Mouse (Mus musculus) forebrain, embryonic 10.5 days (tissue): ENCODE data around the gene A630095N17Rik. TPM values are rescaled to one million over a fixed set of nuclear protein-coding genes. Genes with fewer than 3 reads are reported as not detected.

Source experiments
- DNase-seq: peaks from one replicate; pipeline ENCODE4 v3.0.0-alpha.2; 2017; ENCODE audit warnings: low spot score; ENCODE audit errors: extremely low spot score
- H3K27ac ChIP-seq: fragments of 300-500 bp; sonication (generic); 2 replicates; pipeline ENCODE4 v1.5.1; 2016; ENCODE audit warnings: mild to moderate bottlenecking
- H3K27me3 ChIP-seq: fragments of 300-500 bp; sonication (generic); 2 replicates; pipeline ENCODE4 v1.6.1; 2016; ENCODE audit warnings: mild to moderate bottlenecking; ENCODE audit not compliant: poor library complexity, severe bottlenecking
- H3K36me3 ChIP-seq: fragments of 300-500 bp; sonication (generic); replicated peaks from 2 replicates; pipeline ENCODE4 v1.6.1; 2016; ENCODE audit warnings: mild to moderate bottlenecking, moderate library complexity
- H3K4me1 ChIP-seq: fragments of 300-500 bp; sonication (generic); 2 replicates; pipeline ENCODE4 v1.6.1; 2016
- H3K4me3 ChIP-seq: fragments of 300-500 bp; sonication (generic); 2 replicates; pipeline ENCODE4 v1.5.1; 2016; ENCODE audit warnings: mild to moderate bottlenecking, moderate library complexity
- H3K9me3 ChIP-seq: fragments of 300-500 bp; sonication (generic); 2 replicates; pipeline ENCODE4 v1.6.1; 2016; ENCODE audit warnings: mild to moderate bottlenecking, moderate library complexity
- WGBS: fragments of 180-500 bp; shearing (Covaris S2); methylation state at CpG from one replicate; pipeline ENCODE4 v1.1.7; 2016; 5-methylcytosine and 5-hydroxymethylcytosine counted together
- polyA plus RNA-seq: library from polyadenylated mRNA; unstranded; fragments of >200 nt; fragmentation: Nextera tagmentation; extraction: Ambion mirVana; gene quantifications from 2 replicates; pipeline ENCODE4 v1.2.1, GENCODE M21; 2016

Gene A630095N17Rik
- polyA plus RNA-seq, 1 experiment from 2014 or later: not detected

GRCm38 (mm10) chr1:75231224-75231623 lies 678 bp downstream of the A630095N17Rik start:
- DNase-seq: no peak
- Histone ChIP-seq H3K4me1 (peaks cover 16% of the 10 kb centered on the region), H3K36me3 (no peaks in the 10 kb centered on the region), H3K27me3 (peaks cover 12% of the 10 kb centered on the region), H3K27ac (no peak overlapping the region), H3K9me3 (no peaks in the 10 kb centered on the region), H3K4me3 (no peak overlapping the region)
- WGBS: 80% methylated on average over 4 of the region's 4 CpGs

- 76% methylated on average over 7 of the region's 7 CpGs for WGBS
- Histone ChIP-seq H3K27me3 (peaks cover 12% of the 10 kb centered on the region), H3K9me3 (no peaks in the 10 kb centered on the region), H3K4me1 (peaks cover 9% of the 10 kb centered on the region), H3K4me3 (no peak overlapping the region), H3K36me3 (no peaks in the 10 kb centered on the region), H3K27ac (no peak overlapping the region)
- DNase-seq: no peak
Observed at GRCm38 (mm10) chr1:75230335-75230994, 1.4 kb downstream of the A630095N17Rik start.

GRCm38 (mm10) chr1:75229158-75229557 lies 2.7 kb downstream of the A630095N17Rik start:
- H3K27ac ChIP-seq: no peak overlapping the region
- no peak overlapping the region for H3K4me3 ChIP-seq
- DNase-seq: no peak
- 80% methylated on average over 4 of the region's 4 CpGs for WGBS
- no peaks in the 10 kb centered on the region for H3K36me3 ChIP-seq
- no peaks in the 10 kb centered on the region for H3K9me3 ChIP-seq
- H3K27me3 ChIP-seq: peaks cover 4% of the 10 kb centered on the region
- no peaks in the 10 kb centered on the region; the same call in 1 of the 2 replicates for H3K4me1 ChIP-seq

- Histone ChIP-seq H3K36me3 (no peaks in the 10 kb centered on the region), H3K4me3 (no peak overlapping the region), H3K9me3 (no peaks in the 10 kb centered on the region), H3K27me3 (peaks cover 10% of the 10 kb centered on the region), H3K4me1 (no peaks in the 10 kb centered on the region), H3K27ac (no peak overlapping the region)
- DNase-seq: no peak
- 68% methylated on average over 1 of the region's 1 CpGs for WGBS
Observed at GRCm38 (mm10) chr1:75227653-75228052, 4.2 kb downstream of the A630095N17Rik start.

- peaks cover 26% of the 10 kb centered on the region for H3K27me3 ChIP-seq
- no peaks in the 10 kb centered on the region for H3K36me3 ChIP-seq
- DNase-seq: no peak
- H3K4me3 ChIP-seq: no peak overlapping the region
- WGBS: 82% methylated on average over 2 of the region's 2 CpGs
- no peaks in the 10 kb centered on the region for H3K4me1 ChIP-seq
- no peaks in the 10 kb centered on the region for H3K9me3 ChIP-seq
- no peak overlapping the region for H3K27ac ChIP-seq
Observed at GRCm38 (mm10) chr1:75226138-75226537, 5.8 kb downstream of the A630095N17Rik start.

- no peak overlapping the region for H3K4me3 ChIP-seq
- H3K36me3 ChIP-seq: no peaks in the 10 kb centered on the region
- H3K4me1 ChIP-seq: no peaks in the 10 kb centered on the region
- peaks cover 32% of the 10 kb centered on the region for H3K27me3 ChIP-seq
- no peak for DNase-seq
- H3K9me3 ChIP-seq: no peaks in the 10 kb centered on the region
- H3K27ac ChIP-seq: no peak overlapping the region
- 74% methylated on average over 3 of the region's 3 CpGs for WGBS
Observed at GRCm38 (mm10) chr1:75225473-75225872, 6.4 kb downstream of the A630095N17Rik start.

- Histone ChIP-seq H3K4me3 (no peak overlapping the region), H3K9me3 (no peaks in the 10 kb centered on the region), H3K27me3 (peaks cover 52% of the 10 kb centered on the region), H3K27ac (no peak overlapping the region), H3K4me1 (peaks cover 14% of the 10 kb centered on the region), H3K36me3 (no peaks in the 10 kb centered on the region)
- WGBS: 77% methylated on average over 6 of the region's 6 CpGs
- no peak for DNase-seq
Observed at GRCm38 (mm10) chr1:75223532-75223931, 8.4 kb downstream of the A630095N17Rik start.

- DNase-seq: no peak
- Histone ChIP-seq H3K4me3 (no peak overlapping the region), H3K4me1 (peaks cover 20% of the 10 kb centered on the region), H3K9me3 (no peaks in the 10 kb centered on the region), H3K27me3 (peaks cover 58% of the 10 kb centered on the region), H3K27ac (no peak overlapping the region), H3K36me3 (no peaks in the 10 kb centered on the region)
- 81% methylated on average over 6 of the region's 6 CpGs for WGBS
Observed at GRCm38 (mm10) chr1:75222926-75223325, 9.0 kb downstream of the A630095N17Rik start.

GRCm38 (mm10) chr1:75221538-75221937 lies 10.4 kb downstream of the A630095N17Rik start:
- peaks cover 72% of the 10 kb centered on the region for H3K27me3 ChIP-seq
- H3K4me1 ChIP-seq: peaks cover 21% of the 10 kb centered on the region
- no peak overlapping the region for H3K4me3 ChIP-seq
- H3K36me3 ChIP-seq: no peaks in the 10 kb centered on the region
- no peak overlapping the region for H3K27ac ChIP-seq
- DNase-seq: no peak
- H3K9me3 ChIP-seq: no peaks in the 10 kb centered on the region
- 80% methylated on average over 3 of the region's 3 CpGs for WGBS

GRCm38 (mm10) chr1:75219531-75219930 lies 12.4 kb downstream of the A630095N17Rik start, which contains the start of gene Tuba4a:
TSS of gene Tuba4a (minus strand) at chr1:75219865.
- WGBS: under 1% methylated on average over 34 of the region's 34 CpGs

GRCm38 (mm10) chr1:75219078-75219477 lies 12.8 kb downstream of the A630095N17Rik start:
- peak; percentile 64 for DNase-seq
- Histone ChIP-seq H3K4me3 (peak overlapping the region; percentile 65), H3K36me3 (peaks cover 21% of the 10 kb centered on the region), H3K27me3 (peaks cover 82% of the 10 kb centered on the region), H3K9me3 (no peaks in the 10 kb centered on the region), H3K4me1 (peaks cover 21% of the 10 kb centered on the region), H3K27ac (peak overlapping the region; percentile 53; the same call in 1 of the 2 replicates)
- WGBS: under 1% methylated on average over 24 of the region's 24 CpGs

More at GRCm38 (mm10) chr1:75219531-75219930, 12.4 kb downstream of the A630095N17Rik start, which contains the start of gene Tuba4a:
- H3K27me3 ChIP-seq: peaks cover 82% of the 10 kb centered on the region
- no peaks in the 10 kb centered on the region for H3K9me3 ChIP-seq
- H3K4me1 ChIP-seq: peaks cover 21% of the 10 kb centered on the region
- DNase-seq: peak; percentile 40
- peak within 1 kb of the TSS; percentile 65 for H3K4me3 ChIP-seq
- peaks cover 17% of the 10 kb centered on the region for H3K36me3 ChIP-seq
- H3K27ac ChIP-seq: peak within 1 kb of the TSS; percentile 53; the same call in 1 of the 2 replicates

- 1% methylated on average over 38 of the region's 38 CpGs for WGBS
- Histone ChIP-seq H3K9me3 (no peaks in the 10 kb centered on the region), H3K27ac (peak overlapping the region; percentile 53; the same call in 1 of the 2 replicates), H3K4me1 (peaks cover 21% of the 10 kb centered on the region), H3K4me3 (peak overlapping the region; percentile 65), H3K27me3 (peaks cover 79% of the 10 kb centered on the region), H3K36me3 (peaks cover 28% of the 10 kb centered on the region)
- DNase-seq: peak; percentile 21
Observed at GRCm38 (mm10) chr1:75218227-75219001, 13.5 kb downstream of the A630095N17Rik start.

- H3K27me3 ChIP-seq: peaks cover 74% of the 10 kb centered on the region
- H3K36me3 ChIP-seq: peaks cover 33% of the 10 kb centered on the region
- H3K4me1 ChIP-seq: peaks cover 24% of the 10 kb centered on the region
- H3K4me3 ChIP-seq: peak overlapping the region; percentile 65
- H3K9me3 ChIP-seq: no peaks in the 10 kb centered on the region
- H3K27ac ChIP-seq: no peak overlapping the region
- WGBS: 8% methylated on average over 6 of the region's 6 CpGs
- no peak for DNase-seq
Observed at GRCm38 (mm10) chr1:75217893-75218226, 14.0 kb downstream of the A630095N17Rik start.
